Mouse (Mus musculus) inflammation-experienced regulatory T-cells, adult 6 months (primary cell): ENCODE results near the gene Abca1. TPM values are rescaled to one million over a fixed set of nuclear protein-coding genes. Genes with fewer than 3 reads are reported as not detected.

Source experiments
- ATAC-seq: one replicate; pipeline ENCODE4 v1.8.0; 2017
- polyA plus RNA-seq, 3 experiments: library from polyadenylated mRNA; unstranded; fragments of 100-300 nt; shearing (Covaris generic); gene quantifications; one replicate each; pipeline ENCODE4 v1.2.1; 2017

The Abca1 gene
- polyA plus RNA-seq, 3 experiments from 2014 or later, result 0.18 to 3.0 (median 2.6) TPM

DNA sequence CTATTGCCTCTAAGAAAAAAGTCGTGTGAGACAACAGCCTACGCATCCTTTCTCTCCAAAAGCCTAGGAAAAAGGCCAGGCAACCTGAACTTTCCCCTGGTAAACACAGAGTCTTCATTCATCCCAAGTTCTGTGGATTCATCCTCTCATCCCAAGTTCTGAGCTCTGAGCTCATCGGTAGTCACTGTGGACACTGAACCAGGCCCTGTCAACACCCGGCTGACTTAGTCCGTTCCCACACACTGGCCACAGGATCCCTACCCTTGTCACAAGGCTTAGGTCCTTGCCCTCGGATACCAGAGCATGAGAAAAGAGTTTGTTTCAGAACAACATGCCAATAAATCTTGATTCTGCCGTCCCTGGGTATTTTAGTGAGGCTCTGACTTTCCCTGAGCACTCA lies 77.2 kb downstream of the Abca1 start:
- no peak for ATAC-seq

- ATAC-seq, result no peak
These were observed 77.8 kb downstream of the Abca1 start for GRCm38 (mm10) chr4:53081851-53082250.

GRCm38 (mm10) chr4:53080290-53080689 lies 79.4 kb downstream of the Abca1 start:
- ATAC-seq, result no peak

DNA sequence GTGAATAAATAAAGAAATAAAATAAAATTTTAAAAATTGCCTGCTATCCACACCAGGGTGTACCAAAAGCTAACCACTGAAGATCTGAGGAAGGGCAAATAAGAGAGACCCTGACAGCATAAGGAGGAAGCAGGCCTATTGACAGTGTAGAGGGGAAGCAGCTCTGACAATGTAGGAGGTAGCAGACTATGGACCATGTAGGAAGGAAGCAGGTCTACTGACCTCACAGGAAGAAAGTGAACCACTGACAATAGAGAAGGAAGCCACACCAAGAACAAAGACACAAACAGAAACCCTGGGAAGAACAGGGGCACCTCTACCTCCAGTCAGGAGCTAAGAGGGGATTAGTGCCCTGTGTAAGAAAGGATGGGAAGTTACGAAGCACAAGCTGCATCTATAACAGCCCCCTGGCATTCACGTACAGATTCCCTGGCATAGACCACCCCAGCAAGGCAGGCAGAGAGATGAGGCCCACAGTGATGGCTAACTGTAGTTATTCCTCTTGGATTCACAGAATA lies 80.8 kb downstream of the Abca1 start:
- no peak for ATAC-seq

GRCm38 (mm10) chr4:53076788-53077350 lies 82.8 kb downstream of the Abca1 start:
- no peak for ATAC-seq

DNA sequence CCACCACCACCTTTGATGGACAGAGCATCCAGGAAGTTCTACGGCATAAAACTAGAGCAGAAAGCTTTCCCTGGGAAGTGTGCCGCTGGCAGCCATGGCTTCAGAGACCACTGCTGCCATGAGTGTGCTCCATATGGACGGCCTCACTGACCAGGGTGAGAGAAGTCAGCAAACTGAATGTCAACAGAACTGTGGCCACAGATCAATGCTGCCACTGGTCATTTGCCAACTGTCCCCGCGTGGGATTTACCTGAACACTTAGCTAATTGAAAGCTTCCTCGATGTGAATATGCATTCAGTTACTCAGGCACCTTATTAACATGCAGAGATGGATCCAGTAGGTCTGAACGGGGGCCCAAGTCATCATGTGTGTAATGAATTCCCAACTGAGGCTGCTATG lies 86.7 kb downstream of the Abca1 start:
- no peak for ATAC-seq

DNA sequence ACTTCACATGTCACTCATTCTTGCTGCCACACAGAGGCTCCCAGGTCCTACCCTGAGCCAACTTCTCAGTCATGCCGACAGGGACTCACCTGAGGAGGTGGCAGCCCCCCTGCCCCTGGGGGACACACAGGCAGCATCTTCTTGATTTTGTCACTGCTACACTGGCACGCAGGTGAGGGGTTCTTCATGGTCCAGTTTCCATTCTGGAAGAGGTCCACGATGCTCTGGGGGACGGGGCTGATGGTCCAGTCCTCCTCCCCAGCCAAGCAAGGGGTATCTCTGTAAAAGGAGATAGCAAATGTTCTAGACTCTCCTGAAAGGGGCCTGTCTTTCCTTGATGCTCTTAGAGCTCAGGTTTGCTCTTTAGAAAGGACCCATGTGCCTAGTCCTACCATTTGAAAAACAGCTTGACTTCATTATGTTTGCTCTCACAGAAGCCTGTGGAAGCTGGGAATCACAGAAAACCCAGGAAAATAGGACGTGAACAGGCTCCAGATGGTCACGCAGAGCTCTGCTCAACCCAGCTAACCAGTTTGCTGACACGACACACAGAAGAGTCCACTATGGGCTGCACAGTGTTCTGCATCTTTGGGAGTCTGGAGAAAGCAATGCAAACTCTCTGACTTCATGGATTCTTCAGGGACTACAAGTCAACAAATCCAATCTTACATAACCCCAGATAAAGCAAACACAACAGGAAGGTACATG lies 97.2 kb downstream of the Abca1 start:
- no peak for ATAC-seq

DNA sequence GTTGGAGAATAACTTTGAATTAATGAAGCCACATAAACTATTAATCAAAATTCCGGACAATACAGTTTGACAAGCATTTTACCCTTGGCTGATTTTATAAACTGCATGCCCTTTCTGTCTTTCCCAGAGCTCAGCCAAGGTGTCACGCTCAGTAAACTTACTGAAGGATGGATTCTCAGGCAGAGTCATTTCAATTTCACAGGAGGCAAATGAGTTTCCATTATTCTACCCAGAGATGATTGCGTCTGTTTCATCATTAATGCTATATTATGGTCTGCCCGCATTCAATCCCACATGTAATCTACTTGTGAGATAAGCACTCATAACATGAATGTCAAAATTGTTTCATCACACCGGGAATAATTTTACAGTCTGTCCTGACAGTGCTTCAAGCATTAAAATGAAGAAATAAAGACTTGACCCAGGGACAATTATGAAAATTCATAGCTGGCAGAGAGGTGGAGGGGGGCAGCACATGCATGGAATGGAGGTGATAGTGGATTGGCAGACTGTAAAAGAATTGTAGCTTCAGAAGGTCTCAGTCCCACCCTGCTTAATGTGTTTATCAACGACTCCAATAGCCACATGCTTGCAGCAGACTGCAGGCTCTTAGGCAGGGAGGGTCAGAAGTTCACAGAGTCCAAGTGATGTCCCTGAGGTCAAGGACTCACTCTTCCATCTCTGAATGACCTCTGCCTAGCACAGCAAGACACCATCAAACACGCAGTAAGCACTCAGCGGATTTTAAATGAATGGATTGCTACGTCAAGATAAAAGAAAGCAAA lies 113.3 kb downstream of the Abca1 start:
- ATAC-seq, result no peak

DNA sequence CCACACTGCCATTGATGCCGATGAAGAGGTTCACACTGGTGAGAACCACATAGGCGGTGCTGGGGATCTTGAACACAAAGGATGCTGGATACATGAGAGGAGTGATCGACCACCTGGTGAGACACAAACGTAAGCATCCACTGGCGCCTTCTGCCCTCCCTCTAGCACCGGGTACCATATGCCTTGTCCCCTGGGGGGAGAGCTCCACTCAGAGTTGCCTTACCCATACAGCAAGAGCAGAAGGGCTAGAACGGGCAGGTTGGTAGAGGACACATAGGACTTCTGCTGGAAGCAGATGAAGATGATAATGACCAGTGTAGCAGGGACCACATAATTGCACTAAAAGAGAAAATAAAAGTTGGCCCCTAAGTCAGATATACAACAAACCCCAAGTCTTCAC lies 113.9 kb downstream of the Abca1 start:
- ATAC-seq, result no peak

- no peak for ATAC-seq
These were observed 115.9 kb downstream of the Abca1 start for GRCm38 (mm10) chr4:53043819-53044218.

GRCm38 (mm10) chr4:53030326-53030948 lies 129.3 kb downstream of the Abca1 start:
- no peak for ATAC-seq

- ATAC-seq, result no peak
These were observed 131.9 kb downstream of the Abca1 start for GRCm38 (mm10) chr4:53027811-53028210.

DNA sequence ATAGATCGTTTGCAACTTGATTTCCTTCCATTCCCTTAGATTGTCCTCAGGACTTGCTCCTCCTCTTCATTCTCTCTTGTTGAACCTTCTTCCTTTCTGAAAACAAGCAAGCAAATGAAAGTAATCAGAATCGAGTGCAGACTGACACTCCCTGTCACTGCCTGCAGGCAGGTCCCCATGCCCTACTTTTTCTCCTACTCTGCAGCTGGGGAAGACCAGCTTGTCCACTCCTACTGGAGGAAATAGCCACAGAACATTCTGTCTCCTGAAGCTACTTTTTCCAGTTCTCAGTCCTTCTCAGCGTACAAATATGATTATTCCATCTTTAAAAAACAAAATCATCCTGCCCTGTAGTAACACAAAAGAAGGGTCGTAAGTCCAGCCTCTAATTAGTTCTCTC lies 135.3 kb downstream of the Abca1 start:
- no peak for ATAC-seq

GRCm38 (mm10) chr4:53023189-53023925 lies 136.3 kb downstream of the Abca1 start:
- no peak for ATAC-seq

DNA sequence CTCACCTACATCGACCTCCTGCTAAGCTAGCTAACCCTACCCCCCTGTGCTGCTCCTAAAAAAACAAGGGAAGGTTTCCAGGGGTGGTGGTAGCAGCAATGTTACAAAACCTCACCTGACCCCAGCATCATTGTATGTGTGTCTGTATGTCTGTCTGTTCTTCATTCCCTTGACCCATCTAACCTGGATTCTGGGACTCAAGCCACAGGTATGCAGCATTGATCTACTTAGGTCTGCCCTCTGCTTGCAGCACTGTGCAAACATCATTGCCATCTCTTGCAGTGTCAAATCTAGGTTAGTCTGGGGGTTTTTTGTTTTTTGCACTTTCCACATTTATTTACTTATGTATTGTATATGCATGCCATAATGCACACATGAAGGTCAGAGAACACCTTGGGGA lies 141.3 kb downstream of the Abca1 start:
- ATAC-seq, result no peak

- ATAC-seq, result no peak
These were observed 144.7 kb downstream of the Abca1 start for GRCm38 (mm10) chr4:53015024-53015423.

GRCm38 (mm10) chr4:53014421-53014820 lies 145.3 kb downstream of the Abca1 start:
- ATAC-seq, result no peak

- ATAC-seq, result peak; percentile 91
These were observed 147.8 kb downstream of the Abca1 start, which contains the start of gene Nipsnap3b for GRCm38 (mm10) chr4:53011732-53012361. Nipsnap3b (plus strand) TSS chr4:53011880.

DNA sequence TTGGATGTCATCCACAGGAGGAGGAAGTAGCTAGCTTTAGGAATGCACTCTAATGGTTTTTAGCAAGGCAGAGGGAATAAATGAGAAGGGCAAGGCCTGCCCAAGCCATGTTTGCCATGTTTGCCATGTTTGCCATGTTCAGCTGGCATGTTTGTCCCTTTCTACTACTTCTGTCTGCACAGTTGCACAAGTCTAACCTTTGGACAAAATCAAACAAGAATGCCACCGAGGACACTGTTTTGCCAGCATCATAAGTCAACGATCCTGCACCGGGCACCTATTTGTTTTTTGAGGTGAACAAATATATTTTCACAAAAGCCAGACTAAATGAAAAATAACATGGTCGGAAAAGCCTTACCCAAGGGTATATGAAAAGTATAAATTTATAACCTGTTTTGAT lies 149.8 kb downstream of the Abca1 start:
- ATAC-seq, result no peak

GRCm38 (mm10) chr4:53009183-53009582 lies 150.5 kb downstream of the Abca1 start:
- ATAC-seq, result no peak

- no peak for ATAC-seq
These were observed 159.5 kb downstream of the Abca1 start for GRCm38 (mm10) chr4:53000154-53000553.

DNA sequence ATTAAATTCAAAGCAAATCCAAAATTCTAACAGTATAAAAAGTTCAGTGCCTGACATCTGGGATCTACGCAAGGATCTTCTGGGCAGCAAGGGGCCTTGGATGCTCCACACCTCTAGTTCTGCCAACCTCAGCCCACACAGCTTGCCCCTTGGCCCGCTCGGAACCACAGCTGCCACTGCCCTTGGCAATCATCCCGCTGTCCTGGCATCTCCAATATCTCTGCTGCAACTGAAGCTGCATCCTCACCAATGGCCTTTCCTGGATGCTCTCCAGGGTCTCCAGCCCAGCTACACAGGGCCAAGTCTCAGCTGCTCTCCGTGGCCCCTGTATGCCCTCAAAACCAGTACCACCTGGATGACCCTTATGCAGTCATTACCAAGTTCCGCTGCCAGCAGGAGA lies 160.2 kb downstream of the Abca1 start:
- no peak for ATAC-seq
